Mouse (Mus musculus) layer of hippocampus, adult 8-10 months (tissue): Measurements from ENCODE around the gene Klhl24. TPM values are rescaled to one million over a fixed set of nuclear protein-coding genes. Genes with fewer than 3 reads are reported as not detected.
"Not testable (repeated sequence)": the region's sequence is repeated elsewhere in the genome, so short reads cannot be mapped to it uniquely, and the experiment has no call there.

Experiments used
- DNase-seq, 2 experiments: peaks; one replicate each; pipeline ENCODE4 v3.0.0; 2022; ENCODE audit warnings: low spot score in 2 of 2
- total RNA-seq, 4 experiments: library from RNA; stranded (reverse); gene quantifications; 2 replicates each; pipeline ENCODE4 v1.2.4; 2022

Gene Klhl24
- 10 to 100 TPM; 76.2 to 95.8 (median 85.2) TPM for total RNA-seq

DNA sequence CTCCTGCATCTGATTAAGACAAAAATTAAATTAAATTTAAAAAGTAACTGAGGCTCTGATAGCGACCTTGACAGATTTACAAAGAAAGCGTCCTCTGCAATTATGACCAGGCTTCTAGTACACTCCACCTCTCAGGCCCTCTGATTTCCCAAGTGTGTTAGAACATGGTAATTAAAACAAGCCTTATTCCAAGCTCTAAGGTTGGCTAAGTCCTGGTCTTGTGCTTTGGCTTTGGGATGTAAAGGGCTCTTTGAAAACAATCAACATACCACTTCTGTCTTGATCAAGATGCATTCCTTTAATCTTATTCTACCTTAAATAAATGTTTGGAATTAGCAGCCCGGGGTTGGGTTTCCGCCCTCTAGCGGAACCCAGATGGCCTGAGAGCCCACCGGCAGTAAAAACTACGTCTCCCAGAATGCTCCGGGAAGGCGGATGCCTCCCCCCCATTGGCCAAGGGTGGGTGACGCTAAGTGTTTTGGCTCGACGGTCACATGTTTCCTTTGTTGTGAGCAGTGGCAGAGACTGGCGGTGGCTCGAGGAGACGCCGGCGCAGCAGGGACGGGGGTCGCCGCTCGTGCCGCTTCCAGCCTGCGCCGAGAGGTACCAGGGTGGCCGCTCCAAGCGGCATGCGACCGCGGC lies at the start of gene Klhl24:
Gene Klhl24, plus strand, starts transcription at position 474 of the 642 bp plus-strand sequence.
- peak; percentile 94 to 95 for DNase-seq

DNA sequence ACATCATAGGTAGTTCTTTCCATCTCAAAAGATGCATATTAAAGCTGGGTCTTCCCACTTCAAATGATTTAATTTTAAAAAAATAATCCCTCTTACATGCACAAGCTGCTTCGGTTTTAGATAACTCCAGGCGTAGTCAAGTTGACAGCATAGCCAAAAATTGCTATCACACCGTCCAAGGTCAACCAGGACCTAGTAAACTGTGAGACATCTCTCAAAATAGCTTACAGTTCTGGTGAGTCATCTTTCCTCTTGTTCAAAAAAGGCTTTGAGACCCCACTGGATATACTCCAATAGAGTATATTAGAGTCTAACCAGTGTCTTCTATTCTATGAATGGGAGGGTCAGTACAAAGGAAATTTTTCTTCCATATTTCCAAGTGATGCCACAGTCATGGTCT lies 44.7 kb upstream of the Klhl24 start:
- no peak for DNase-seq

DNA sequence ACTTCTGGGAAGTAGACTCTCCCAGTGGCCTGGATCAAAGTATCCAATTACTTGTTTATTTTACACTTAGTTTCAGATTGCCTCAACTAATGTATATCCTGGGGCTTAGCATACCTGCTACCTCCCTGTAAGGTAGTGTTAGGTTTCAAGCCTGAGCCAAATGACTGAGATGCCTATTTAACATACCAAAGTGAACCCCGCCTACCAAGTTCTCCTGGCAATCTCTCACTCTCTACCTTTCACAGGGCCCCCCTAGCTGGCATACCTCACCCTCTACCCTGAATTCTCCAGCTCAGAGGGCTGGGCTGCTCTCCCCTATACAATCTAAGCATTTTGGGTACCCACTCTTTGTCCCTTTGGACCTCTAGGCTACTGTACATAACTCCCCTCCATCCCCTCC lies 24.6 kb upstream of the Klhl24 start:
- DNase-seq, result no peak

DNA sequence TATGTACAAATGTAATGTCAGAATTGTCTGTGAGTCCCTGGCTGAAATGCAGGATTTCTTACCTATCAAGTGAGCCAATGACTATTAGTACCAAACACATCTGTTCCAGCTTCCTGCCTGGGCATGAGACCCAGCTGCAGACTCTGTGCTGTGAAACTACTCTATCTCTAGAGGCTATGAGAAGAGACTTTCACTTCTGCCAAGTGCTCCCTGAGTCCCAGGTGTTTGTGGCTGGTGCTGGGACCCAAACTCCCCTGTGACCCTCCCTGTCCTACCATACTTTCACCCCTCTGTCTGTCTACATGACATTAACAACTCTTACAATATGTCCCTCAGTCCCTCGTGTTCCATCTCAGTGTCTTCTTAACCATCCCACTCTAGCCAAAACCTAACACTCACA lies 20.7 kb upstream of the Klhl24 start:
- no peak for DNase-seq

DNA sequence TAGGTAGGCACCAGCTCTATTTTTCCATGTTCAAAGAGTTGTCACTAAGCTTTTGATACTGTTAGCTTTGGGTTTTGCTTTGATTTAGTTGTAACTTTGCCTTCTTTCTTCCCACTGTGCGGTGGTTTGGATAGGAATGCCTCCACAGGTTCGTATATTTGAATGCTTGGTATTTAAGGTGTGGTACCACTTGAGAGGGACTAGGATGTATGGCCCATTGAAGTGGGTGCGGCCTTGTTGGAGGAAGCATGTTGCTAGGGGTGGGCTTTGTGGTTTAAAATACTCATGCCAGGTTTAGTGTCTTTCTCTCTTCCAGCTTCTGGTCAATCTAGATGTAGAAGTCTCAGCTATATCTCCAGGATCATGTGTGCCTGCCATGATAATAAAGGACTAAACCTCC lies 17.1 kb upstream of the Klhl24 start:
- DNase-seq, result no peak

DNA sequence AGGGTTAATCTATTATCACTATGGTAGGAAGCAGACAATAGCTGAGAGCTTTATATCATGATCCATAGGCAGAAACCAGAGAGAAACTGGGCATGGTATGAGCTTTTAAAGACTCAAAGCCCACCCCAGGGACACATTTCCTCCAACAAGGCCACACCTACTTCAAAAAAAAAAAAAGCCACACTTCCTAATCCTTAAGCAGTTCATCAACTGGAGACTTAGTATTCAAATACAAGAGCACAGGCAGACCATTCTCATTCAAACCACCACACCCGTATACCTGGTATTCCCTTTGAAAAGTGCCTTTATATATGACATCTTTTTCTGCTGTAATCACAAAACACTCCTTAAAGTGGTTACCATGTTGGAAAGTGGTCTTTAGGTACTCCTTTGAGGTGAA lies 12.7 kb upstream of the Klhl24 start:
- no peak for DNase-seq

DNA sequence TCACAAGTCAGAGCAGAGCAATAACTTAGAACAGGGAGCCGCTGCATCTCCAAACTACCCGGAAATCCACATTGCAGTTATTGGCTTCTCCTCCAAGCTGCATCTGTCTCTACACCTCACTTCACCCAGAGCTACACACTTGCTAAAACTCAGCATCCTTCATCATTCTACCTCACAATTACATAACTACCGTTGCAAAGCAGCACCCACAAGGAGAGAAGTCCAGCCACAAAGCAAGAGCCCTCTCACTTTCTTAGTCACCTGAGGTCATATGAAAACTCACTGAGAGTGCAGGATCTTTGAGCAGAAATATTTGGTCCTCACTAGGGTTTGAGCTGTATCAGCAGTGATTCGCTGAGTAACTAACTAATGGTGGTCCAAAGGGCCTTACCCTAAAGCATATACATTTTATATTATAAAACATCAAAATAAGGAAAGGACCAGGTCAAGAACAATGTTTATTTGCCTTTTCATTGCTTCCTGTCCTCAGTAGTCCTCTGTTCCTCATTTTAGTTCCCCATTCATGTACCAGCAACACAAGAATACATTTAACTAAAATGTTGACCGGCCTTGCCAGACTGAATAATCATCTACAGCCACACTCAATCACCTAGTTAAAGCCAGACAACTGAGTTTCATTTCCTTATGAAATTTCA lies 12.0 kb upstream of the Klhl24 start:
- DNase-seq, result no peak

DNA sequence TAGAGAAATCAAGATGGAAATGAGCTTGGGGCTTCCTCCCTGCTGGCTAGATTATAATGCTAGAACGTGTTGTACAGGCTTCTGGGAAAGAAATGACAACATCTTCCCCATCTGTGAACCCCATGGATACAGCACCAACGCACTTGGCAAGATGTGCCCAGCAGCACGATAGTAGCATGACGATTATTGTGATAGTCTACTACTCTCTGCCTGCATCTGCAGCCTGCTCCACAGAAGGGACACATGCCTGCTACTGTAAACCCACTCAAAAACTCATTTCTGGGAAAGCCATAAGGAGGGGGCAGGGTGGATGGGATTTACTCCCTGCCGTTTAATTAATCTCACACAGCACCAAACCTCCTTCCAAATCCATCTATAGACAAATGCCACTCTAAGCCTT lies 10.4 kb upstream of the Klhl24 start:
- peak; percentile 71 to 75 for DNase-seq

DNA sequence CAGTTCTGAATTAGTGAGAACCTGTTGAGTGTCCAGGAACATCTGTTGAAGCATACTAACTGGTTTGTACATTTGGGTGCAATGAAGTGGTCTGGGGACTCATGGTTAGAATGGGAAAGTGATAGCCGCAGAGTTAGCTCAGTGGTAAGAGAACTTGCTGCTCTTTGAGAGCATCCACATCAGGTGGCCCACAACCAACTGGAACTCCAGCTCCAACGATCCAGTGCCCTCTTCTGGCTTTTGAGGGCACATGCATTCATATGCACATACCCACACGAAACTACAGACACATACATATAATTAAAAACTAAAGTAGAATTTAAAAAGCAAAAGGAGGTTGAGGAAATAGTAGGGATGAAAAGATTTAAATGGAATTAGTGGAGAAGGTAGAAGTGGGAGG lies 7.7 kb upstream of the Klhl24 start:
- DNase-seq, result no peak

DNA sequence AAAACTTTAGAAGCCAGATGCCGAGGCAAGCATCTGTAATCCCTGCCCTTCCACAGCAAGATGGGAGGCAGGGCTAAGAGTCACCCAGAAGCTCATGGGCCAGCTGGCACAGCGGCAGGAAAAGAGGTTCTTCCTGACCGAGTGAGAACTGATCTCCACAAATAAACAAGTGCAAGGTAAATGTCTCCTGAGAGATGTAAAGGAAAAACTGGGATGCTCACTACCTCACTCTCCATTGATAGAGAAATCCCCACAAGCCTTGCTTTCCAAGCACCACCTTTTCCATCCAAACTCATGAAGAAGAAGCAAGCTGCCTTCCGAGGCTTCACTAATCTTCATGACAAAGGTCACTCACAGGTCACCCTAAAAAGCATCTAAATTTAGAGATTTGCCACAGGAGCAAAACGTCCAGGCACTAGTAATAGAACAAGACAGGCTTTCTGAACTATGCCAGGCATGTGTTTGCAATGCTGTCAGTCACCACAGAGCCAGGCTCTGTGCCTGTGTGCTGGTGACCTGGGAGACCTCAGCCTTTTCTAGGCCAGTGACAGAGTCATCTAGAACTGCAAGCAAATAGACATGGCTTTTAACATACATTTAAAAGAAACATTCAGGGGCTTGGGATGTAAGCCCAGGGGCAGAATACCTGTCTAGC lies 6.3 kb upstream of the Klhl24 start:
- DNase-seq, result no peak

DNA sequence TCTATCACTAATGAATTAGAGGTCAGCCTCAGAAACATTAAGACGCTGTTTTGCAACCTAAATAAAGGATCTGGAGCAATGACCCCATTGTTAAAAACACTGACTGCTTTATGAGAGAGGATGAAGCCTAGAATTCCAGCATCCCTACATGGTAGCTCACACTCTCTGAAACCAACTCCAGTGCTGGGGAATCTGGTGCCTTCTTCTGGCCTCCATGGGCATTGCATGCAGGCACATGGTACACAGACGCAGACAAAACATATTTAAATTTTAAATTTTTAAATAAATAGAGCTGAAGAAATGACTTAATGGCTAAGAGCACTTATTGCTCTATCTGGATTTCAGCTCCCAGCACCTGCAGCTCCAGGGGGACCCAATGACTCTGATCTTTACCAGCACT lies 1.4 kb upstream of the Klhl24 start:
- DNase-seq, result no peak

DNA sequence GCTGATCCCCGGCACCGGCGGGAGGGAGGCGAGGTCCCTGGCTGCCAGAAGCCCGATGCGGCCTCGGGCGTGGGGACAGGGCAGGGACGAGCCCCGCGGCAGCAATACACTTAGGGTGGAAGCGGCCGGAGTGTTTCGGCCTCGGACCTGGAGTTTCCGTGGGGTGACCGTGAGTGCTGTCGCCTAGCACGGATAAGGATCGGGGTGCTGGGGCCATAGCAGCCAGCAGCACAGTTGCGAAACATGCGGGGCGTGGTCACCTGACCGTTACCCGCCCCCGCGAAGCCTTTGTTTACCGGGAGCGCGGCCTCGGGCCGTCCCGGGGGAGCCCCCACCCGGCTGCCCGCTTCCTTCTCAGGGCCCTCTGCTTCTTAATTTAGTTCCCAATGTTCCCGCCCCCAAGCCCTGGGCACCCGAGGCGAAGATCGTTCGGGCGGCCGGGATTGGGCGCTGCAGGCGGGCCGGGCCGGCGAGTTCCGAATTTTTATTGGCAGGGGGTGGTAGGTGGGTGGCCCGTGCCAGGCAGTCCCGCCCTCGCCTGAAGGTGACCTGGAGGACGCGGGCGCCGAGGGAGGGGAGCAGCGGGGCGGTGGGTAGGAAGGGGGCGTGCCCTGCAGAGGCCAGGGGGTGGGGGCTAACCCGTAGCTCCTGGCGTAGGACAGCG lies 501 bp downstream of the Klhl24 start:
- peak; percentile 88 to 90 for DNase-seq

DNA sequence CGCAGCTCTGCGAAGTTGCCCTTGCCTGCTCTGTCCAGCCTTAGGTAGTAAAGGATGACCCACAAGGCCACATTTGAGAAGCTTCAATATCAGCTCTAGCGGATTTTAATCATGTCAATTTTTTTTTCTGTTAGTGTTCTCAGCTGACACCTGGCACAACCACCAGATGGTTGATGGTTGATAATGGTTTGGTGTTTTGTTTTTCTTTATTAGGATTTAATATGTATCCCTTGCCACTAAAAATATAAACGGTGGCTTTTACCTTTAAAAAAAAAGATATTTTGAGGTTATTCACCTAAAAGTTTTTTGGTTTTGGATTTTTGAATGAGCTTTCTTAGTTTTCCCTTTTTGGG lies 1.0 kb downstream of the Klhl24 start:
- no peak for DNase-seq

DNA sequence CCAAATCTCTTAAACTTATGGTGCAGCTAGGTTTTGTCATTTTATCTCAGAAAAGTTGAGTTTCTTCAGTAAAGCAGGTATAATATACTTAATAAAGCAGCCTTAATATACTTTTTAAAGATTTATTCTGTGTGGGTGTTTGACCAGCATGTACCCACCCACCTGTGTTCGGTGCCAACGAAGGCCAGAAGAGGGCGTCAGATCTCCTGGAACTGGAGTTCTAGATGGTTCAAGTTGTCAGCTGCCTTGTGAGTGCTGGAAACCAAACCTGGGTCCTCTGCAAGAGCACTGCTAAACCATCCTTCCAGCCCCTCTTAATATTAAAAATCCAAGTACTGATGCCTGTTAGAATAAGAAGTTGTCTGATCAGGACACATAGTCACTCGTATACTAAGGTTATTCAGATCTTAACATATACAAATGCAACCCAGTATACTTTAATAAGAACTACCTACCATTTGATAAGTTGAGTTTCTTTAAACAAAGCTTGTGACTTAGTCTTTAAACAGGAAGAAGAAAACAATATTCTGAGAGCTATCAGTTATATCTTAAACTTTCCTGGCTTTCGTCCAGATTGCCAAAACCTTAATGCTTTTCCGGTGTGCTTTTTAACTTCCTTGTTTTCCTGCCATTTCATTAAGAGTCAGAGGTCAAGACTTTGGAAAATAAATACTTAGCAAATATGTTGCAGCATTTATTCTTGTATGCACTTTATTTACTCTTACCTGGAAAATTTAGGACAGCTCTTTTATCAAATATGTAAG lies 1.7 kb downstream of the Klhl24 start:
- no peak for DNase-seq

DNA sequence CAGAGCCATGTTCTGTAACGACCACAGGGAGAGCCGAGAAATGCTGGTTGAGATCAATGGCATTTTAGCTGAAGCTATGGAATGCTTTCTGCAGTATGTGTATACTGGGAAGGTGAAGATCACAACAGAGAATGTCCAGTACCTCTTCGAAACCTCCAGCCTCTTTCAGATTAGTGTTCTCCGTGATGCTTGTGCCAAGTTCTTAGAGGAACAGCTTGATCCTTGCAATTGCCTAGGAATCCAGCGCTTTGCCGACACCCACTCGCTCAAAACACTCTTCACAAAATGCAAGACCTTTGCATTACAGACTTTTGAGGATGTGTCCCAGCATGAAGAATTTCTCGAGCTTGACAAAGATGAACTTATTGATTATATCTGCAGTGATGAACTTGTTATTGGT lies 9.7 kb downstream of the Klhl24 start:
- no peak for DNase-seq

DNA sequence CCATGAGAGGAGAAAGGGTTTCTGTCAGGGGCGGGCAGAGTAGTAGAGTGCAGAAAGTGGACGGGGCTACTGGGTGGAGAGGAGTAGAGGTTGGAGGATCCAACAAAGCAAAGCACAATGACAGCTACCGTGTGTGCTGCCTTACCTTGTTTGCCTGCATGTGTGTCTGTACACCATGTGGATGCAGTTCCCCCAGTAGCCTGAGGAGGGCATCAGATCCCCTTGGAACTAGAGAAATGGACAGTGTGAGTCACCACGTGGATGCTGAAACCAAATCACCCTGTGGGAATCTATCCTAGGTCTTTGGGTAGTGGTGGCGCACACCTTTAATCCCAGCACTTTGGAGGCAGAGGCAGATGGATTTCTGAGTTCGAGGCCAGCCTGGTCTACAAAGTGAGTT lies 11.6 kb downstream of the Klhl24 start:
- no peak for DNase-seq

DNA sequence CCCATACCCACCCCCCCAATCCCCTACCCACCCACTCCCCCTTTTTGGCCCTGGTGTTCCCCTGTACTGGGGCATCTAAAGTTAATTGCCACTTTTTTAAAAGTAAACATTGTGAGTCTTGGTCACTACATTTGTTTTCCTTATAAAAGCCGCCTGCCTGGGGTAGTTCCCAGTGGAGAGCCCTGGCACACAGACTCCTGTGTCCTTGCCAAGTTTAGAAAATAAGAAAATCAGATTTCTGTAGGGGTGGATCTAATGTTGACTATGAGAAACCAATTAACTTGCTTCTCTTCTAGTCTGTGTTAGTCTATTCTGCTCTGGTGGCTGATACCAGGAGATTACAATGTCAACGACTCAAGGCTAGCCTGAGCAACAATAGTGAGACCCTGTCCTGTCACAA lies 15.3 kb downstream of the Klhl24 start:
- DNase-seq, result no peak

DNA sequence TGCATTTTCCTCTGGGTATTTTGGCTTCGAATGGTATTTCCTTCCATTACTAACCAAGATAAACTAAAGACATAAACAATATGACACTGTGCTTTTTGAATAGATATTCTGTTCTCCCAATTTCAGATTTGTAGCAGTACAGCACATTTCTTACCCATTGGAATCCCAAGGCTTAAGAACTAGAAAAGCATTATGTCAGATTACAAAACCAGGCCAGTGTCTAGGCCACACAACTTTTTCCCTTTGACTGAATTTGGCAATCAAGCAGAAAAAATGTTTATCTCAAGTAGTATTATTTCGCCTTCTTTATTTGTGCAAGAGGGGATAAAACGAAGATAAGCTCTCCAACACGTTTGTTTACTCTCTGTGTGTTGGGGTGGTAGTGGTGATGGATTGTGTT lies 18.7 kb downstream of the Klhl24 start:
- no peak for DNase-seq

DNA sequence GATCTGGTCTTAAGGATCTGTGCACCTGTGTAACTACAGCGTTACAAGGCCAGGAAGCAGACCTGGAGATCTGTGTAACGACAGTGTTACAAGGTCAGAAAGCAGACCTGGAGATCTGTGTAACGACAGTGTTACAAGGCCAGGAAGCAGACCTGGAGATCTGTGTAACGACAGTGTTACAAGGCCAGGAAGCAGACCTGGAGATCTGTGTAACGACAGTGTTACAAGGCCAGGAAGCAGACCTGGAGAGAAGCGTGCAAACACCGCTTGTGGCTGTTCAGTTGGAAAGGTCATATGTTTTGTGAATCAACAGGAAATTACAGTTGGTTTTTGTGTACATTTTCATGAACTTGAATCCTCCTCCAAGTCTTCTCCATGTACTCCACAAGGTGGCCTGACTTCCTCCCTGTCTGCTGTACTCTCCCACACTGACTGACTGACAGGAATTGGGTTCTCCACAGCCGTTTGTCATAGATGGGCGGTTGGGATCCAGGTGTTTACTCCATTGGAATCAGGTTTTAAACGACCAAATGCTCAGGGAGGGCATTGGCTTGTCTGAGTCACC lies 29.1 kb downstream of the Klhl24 start:
- not testable (repeated sequence) for DNase-seq

DNA sequence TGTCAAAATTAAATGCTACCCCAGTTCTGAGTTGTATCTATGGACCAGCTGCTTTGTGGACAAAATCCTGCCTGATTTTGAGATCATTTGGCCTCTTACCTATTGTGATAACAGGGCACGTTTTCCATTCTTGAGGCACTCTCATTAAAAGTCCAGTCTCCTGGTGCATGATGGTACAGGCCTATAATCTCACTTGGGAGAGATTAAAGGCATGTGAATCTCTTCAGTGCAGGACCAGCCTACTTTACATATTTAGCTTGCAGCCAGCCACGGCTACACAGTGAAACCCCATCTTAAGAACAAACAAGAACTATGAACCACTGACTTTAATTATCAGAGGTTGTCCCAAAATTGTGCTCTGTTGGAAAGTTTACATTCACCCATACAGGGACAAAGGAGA lies 33.1 kb downstream of the Klhl24 start:
- DNase-seq, result no peak

DNA sequence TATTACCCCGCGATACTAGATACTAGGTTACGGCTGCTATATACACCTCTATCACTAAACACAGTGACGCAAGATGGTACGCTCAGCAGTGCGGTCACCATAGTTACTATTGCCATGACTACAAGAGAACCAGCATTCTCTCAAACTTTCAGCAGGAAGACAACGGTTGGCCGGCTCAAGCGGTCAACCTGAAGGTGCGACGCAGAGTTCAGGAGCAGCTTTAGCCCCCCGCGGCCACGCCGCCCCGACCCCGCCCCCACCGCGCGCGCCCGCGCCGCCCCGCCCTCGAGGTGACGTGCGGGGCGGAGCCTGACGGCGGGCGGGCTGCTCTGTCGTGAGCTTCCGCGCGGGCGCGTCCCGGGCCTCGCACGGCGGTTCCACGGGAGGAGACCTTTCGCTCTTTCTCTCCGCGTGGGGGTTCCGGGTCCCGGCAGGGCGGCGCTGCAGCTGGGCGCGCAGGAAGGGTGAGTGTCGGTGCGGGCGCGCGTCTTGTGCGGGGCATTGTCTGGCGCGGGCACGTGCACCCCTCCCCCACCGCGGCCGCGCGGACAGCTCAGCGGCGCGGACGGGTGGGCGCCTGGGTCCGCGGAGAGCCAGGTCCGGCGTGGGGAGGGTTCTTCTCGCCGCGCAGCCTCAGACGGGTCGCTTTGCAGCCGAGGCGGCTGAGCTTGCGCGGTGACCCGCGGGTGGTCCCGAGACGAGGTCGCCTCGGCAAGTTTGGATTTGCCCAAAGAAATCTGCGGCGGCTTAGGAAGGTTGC lies 43.6 kb downstream of the Klhl24 start, which contains the start of gene Yeats2:
Gene Yeats2, plus strand, starts transcription at position 292 of the 760 bp plus-strand sequence.
- DNase-seq, result peak; percentile 71 to 79
